Comparison of ENCODE assay signal across 32 mouse cellular contexts in genomic region chr2:77111095-77111494, GRCm38 (mm10). TPM values are rescaled to one million over a fixed set of nuclear protein-coding genes. Genes with fewer than 3 reads are reported as not detected.
"Had no signal": no experiment of that assay in that cellular context is flagged by ENCODE, and none has a peak within 500 bp of the region (broad histone marks: within the 10 kb centered on the region; RNA-seq: fewer than 3 reads in every experiment).

No protein-coding gene starts in this region.

- DNase-seq: left cerebral cortex, postnatal 4 days; liver; liver, embryonic 13.5 days; liver, postnatal 0 days; lung, adult 18-20 months; lung, adult 2 months; lung, embryonic 14.5 days; lung, postnatal 10 days; lung, postnatal 14 days; lung, postnatal 36 days; lung, postnatal 4 days; midbrain, embryonic 14.5 days had no signal

- H3K4me1 ChIP-seq: limb, embryonic 12.5 days; limb, embryonic 13.5 days; limb, embryonic 15.5 days; liver, embryonic 12.5 days; liver, embryonic 13.5 days; liver, embryonic 15.5 days; megakaryocyte, embryonic 14.5 days; midbrain, embryonic 10.5 days; midbrain, embryonic 12.5 days; midbrain, embryonic 13.5 days; midbrain, embryonic 15.5 days; neural tube, embryonic 12.5 days; neural tube, embryonic 13.5 days had no signal

- H3K9me3 ChIP-seq: limb, embryonic 12.5 days; limb, embryonic 13.5 days; limb, embryonic 15.5 days; liver, embryonic 12.5 days; liver, embryonic 13.5 days; liver, embryonic 15.5 days; lung, embryonic 15.5 days; midbrain, embryonic 10.5 days; midbrain, embryonic 12.5 days; midbrain, embryonic 13.5 days; midbrain, embryonic 15.5 days; neural tube, embryonic 12.5 days; neural tube, embryonic 13.5 days had no signal

- H3K27me3 ChIP-seq: limb, embryonic 12.5 days; limb, embryonic 13.5 days; limb, embryonic 15.5 days; liver, embryonic 12.5 days; liver, embryonic 13.5 days; liver, embryonic 15.5 days; lung, embryonic 15.5 days; megakaryocyte, embryonic 14.5 days; midbrain, embryonic 12.5 days; midbrain, embryonic 13.5 days; midbrain, embryonic 15.5 days; neural tube, embryonic 12.5 days; neural tube, embryonic 13.5 days had no signal

- H3K9ac ChIP-seq: limb, embryonic 12.5 days; limb, embryonic 13.5 days; limb, embryonic 15.5 days; liver, embryonic 12.5 days; liver, embryonic 13.5 days; liver, embryonic 14.5 days; liver, embryonic 15.5 days; liver, postnatal 0 days; lung, embryonic 14.5 days; lung, embryonic 15.5 days; midbrain, embryonic 12.5 days; midbrain, embryonic 13.5 days; midbrain, embryonic 15.5 days; neural tube, embryonic 12.5 days; neural tube, embryonic 13.5 days had no signal

- H3K27ac ChIP-seq: limb, embryonic 12.5 days; limb, embryonic 13.5 days; limb, embryonic 15.5 days; liver, embryonic 12.5 days; liver, embryonic 13.5 days; liver, embryonic 14.5 days; liver, embryonic 15.5 days; lung, embryonic 15.5 days; macrophage; midbrain, embryonic 10.5 days; midbrain, embryonic 12.5 days; midbrain, embryonic 13.5 days; midbrain, embryonic 15.5 days; neural tube, embryonic 12.5 days; neural tube, embryonic 13.5 days had no signal

- ATAC-seq: liver, embryonic 12.5 days; liver, postnatal 0 days; lung, postnatal 0 days; midbrain, embryonic 13.5 days; midbrain, embryonic 15.5 days; midbrain, embryonic 16.5 days had no signal

- H3K4me2 ChIP-seq: limb, embryonic 12.5 days; limb, embryonic 13.5 days; limb, embryonic 15.5 days; liver, embryonic 11.5 days; liver, embryonic 12.5 days; liver, embryonic 13.5 days; liver, embryonic 15.5 days; lung, embryonic 14.5 days; lung, embryonic 15.5 days; midbrain, embryonic 11.5 days; midbrain, embryonic 12.5 days; midbrain, embryonic 13.5 days; midbrain, embryonic 15.5 days; neural tube, embryonic 12.5 days; neural tube, embryonic 13.5 days had no signal

- H3K36me3 ChIP-seq: limb, embryonic 12.5 days; limb, embryonic 13.5 days; limb, embryonic 15.5 days; liver, embryonic 12.5 days; liver, embryonic 13.5 days; liver, embryonic 15.5 days; lung, embryonic 15.5 days; midbrain, embryonic 10.5 days; midbrain, embryonic 12.5 days; midbrain, embryonic 13.5 days; midbrain, embryonic 15.5 days; neural tube, embryonic 12.5 days; neural tube, embryonic 13.5 days had no signal

- H3K4me3 ChIP-seq: limb, embryonic 12.5 days; limb, embryonic 13.5 days; limb, embryonic 15.5 days; liver, embryonic 12.5 days; liver, embryonic 13.5 days; liver, embryonic 15.5 days; lung, embryonic 15.5 days; megakaryocyte, embryonic 14.5 days; midbrain, embryonic 10.5 days; midbrain, embryonic 12.5 days; midbrain, embryonic 13.5 days; midbrain, embryonic 15.5 days; neural tube, embryonic 12.5 days; neural tube, embryonic 13.5 days had no signal

RNA-seq across cellular contexts. Expression of gene Ccdc141, which starts 59.3 kb away (rescaled TPM):
- total RNA-seq: monocyte, adult 5-6 weeks had no signal
